Mouse (Mus musculus) heart, embryonic 14.5 days (tissue): ENCODE results near the gene Slc45a3. TPM values are rescaled to one million over a fixed set of nuclear protein-coding genes. Genes with fewer than 3 reads are reported as not detected.

Source experiments
- ATAC-seq: fragments of 200-750 bp; cut with Nextera tagmentation; 2 replicates; pipeline ENCODE4 v1.8.0; 2017; ENCODE audit warnings: low read depth, moderate TSS enrichment; ENCODE audit not compliant: insufficient number of reproducible peaks, insufficient read depth, low FRiP score
- H3K27ac ChIP-seq, 2 experiments: fragments of 200-500 bp in 1 of 2; fragments of 300-500 bp in 1 of 2; sonication (generic) in 1 of 2; replicated peaks in 1 of 2; 2 replicates each; pipeline ENCODE4 v1.5.1; 2012 to 2014; ENCODE audit warnings: low read depth in 2 of 2, low read length in 2 of 2, control low read depth in 1 of 2, mild to moderate bottlenecking in 1 of 2, mixed read lengths in 1 of 2; ENCODE audit not compliant: control insufficient read depth in 1 of 2, insufficient read depth in 1 of 2
- H3K27me3 ChIP-seq: fragments of 300-500 bp; sonication (generic); 2 replicates; pipeline ENCODE4 v1.6.1; 2014; ENCODE audit warnings: mild to moderate bottlenecking, low read length, control low read depth; ENCODE audit not compliant: control insufficient read depth, insufficient read depth
- H3K36me3 ChIP-seq: fragments of 300-500 bp; sonication (generic); 2 replicates; pipeline ENCODE4 v1.6.1; 2014; ENCODE audit warnings: mild to moderate bottlenecking, control low read depth, low read length, mixed read lengths; ENCODE audit not compliant: control insufficient read depth, insufficient read depth
- H3K4me1 ChIP-seq, 2 experiments: fragments of 200-500 bp in 1 of 2; fragments of 300-500 bp in 1 of 2; sonication (generic) in 1 of 2; 2 replicates each; pipeline ENCODE4 v1.6.1; 2012 to 2014; ENCODE audit warnings: low read length in 2 of 2, control low read depth in 1 of 2, mixed read lengths in 1 of 2; ENCODE audit not compliant: control insufficient read depth in 2 of 2, insufficient read depth in 2 of 2
- H3K4me2 ChIP-seq: fragments of 300-500 bp; sonication (generic); 2 replicates; pipeline ENCODE4 v1.6.1; 2014; ENCODE audit warnings: mild to moderate bottlenecking, low read length
- H3K4me3 ChIP-seq, 2 experiments: fragments of 200-500 bp in 1 of 2; fragments of 300-500 bp in 1 of 2; sonication (generic) in 1 of 2; 2 replicates each; pipeline ENCODE4 v1.5.1; 2012 to 2014; ENCODE audit warnings: low read length in 2 of 2, mild to moderate bottlenecking in 2 of 2, control low read depth in 1 of 2, low read depth in 1 of 2, moderate library complexity in 1 of 2; ENCODE audit not compliant: control insufficient read depth in 1 of 2, insufficient read depth in 1 of 2
- H3K9ac ChIP-seq: fragments of 300-500 bp; sonication (generic); 2 replicates; pipeline ENCODE4 v1.6.1; 2014; ENCODE audit warnings: mild to moderate bottlenecking, low read length
- H3K9me3 ChIP-seq: fragments of 300-500 bp; sonication (generic); 2 replicates; pipeline ENCODE4 v1.6.1; 2016; ENCODE audit warnings: low read length, control low read depth; ENCODE audit not compliant: control insufficient read depth
- WGBS: fragments of 180-500 bp; shearing (Covaris S2); extraction: QIAGEN DNeasy Blood & Tissue Kit; methylation state at CpG from one replicate; pipeline ENCODE4 v1.1.7; 2014; 5-methylcytosine and 5-hydroxymethylcytosine counted together
- polyA plus RNA-seq: library from polyadenylated mRNA; unstranded; fragments of >200 nt; fragmentation: Nextera tagmentation; extraction: Ambion mirVana; gene quantifications from 2 replicates; pipeline ENCODE4 v1.2.1, GENCODE M21; 2014

The Slc45a3 gene
- polyA plus RNA-seq, 1 experiment from 2014 or later, result 3.1 TPM

- no peak for ATAC-seq
- Histone ChIP-seq H3K4me2 (no peak overlapping the region), H3K27me3 (no peaks in the 10 kb centered on the region), H3K9ac (no peak overlapping the region), H3K27ac (peak overlapping the region in 1 of 2 experiments; percentile 11; a peak in 1 of 4 replicates), H3K4me1 (peaks cover 7 to 16% of the 10 kb centered on the region in 2 experiments), H3K9me3 (no peaks in the 10 kb centered on the region), H3K4me3 (no peak overlapping the region), H3K36me3 (0 out of 2 replicates have a peak, but pooled peaks cover 7% of the 10 kb centered on the region)
- 71% methylated on average over 2 of the region's 2 CpGs for WGBS
Observed at GRCm38 (mm10) chr1:131940711-131941244, 22.0 kb upstream of the Slc45a3 start.

- no peak overlapping the region for H3K9ac ChIP-seq
- no peak overlapping the region for H3K27ac ChIP-seq
- H3K9me3 ChIP-seq, result no peaks in the 10 kb centered on the region
- H3K4me3 ChIP-seq, result no peak overlapping the region
- H3K4me2 ChIP-seq, result no peak overlapping the region
- ATAC-seq, result no peak
- H3K27me3 ChIP-seq, result no peaks in the 10 kb centered on the region
- H3K4me1 ChIP-seq, result peaks cover 7 to 16% of the 10 kb centered on the region in 2 experiments
- 0 out of 2 replicates have a peak, but pooled peaks cover 6% of the 10 kb centered on the region for H3K36me3 ChIP-seq
- 100% methylated on average over 1 of the region's 1 CpGs for WGBS
Observed at GRCm38 (mm10) chr1:131941501-131941900, 21.3 kb upstream of the Slc45a3 start.

GRCm38 (mm10) chr1:131942621-131943590 lies 19.9 kb upstream of the Slc45a3 start:
- ATAC-seq, result no peak
- Histone ChIP-seq H3K27ac (no peak overlapping the region), H3K36me3 (no peaks in the 10 kb centered on the region), H3K4me3 (no peak overlapping the region), H3K9me3 (no peaks in the 10 kb centered on the region), H3K27me3 (no peaks in the 10 kb centered on the region), H3K4me1 (peaks cover 7 to 16% of the 10 kb centered on the region in 2 experiments), H3K4me2 (no peak overlapping the region), H3K9ac (no peak overlapping the region)
- WGBS, result 51% methylated on average over 16 of the region's 16 CpGs

- ATAC-seq, result no peak
- Histone ChIP-seq H3K27ac (no peak overlapping the region), H3K9ac (no peak overlapping the region), H3K9me3 (no peaks in the 10 kb centered on the region), H3K4me2 (no peak overlapping the region), H3K27me3 (no peaks in the 10 kb centered on the region), H3K36me3 (no peaks in the 10 kb centered on the region), H3K4me3 (no peak overlapping the region), H3K4me1 (peaks cover 3 to 5% of the 10 kb centered on the region in 2 experiments; a peak in 3 of 4 replicates)
- 47% methylated on average over 10 of the region's 10 CpGs for WGBS
Observed at GRCm38 (mm10) chr1:131945674-131946440, 16.9 kb upstream of the Slc45a3 start.

GRCm38 (mm10) chr1:131946462-131947215 lies 16.1 kb upstream of the Slc45a3 start:
- WGBS, result 79% methylated on average over 11 of the region's 11 CpGs
- Histone ChIP-seq H3K9ac (no peak overlapping the region), H3K9me3 (no peaks in the 10 kb centered on the region), H3K4me2 (no peak overlapping the region), H3K4me3 (no peak overlapping the region), H3K27ac (no peak overlapping the region), H3K36me3 (no peaks in the 10 kb centered on the region), H3K27me3 (no peaks in the 10 kb centered on the region), H3K4me1 (peaks cover 2 to 3% of the 10 kb centered on the region in 2 experiments; a peak in 2 of 4 replicates)
- no peak for ATAC-seq

GRCm38 (mm10) chr1:131947997-131948525 lies 14.7 kb upstream of the Slc45a3 start:
- no peak overlapping the region for H3K4me2 ChIP-seq
- no peak overlapping the region for H3K27ac ChIP-seq
- H3K27me3 ChIP-seq, result no peaks in the 10 kb centered on the region
- no peak overlapping the region for H3K4me3 ChIP-seq
- peak; percentile 46; the same call in 1 of the 2 replicates for ATAC-seq
- 15% methylated on average over 1 of the region's 1 CpGs for WGBS
- H3K9ac ChIP-seq, result no peak overlapping the region
- no peaks in the 10 kb centered on the region for H3K9me3 ChIP-seq
- no peaks in the 10 kb centered on the region for H3K36me3 ChIP-seq
- peaks cover 0 to 2% of the 10 kb centered on the region in 2 experiments; a peak in 1 of 4 replicates for H3K4me1 ChIP-seq
